Mouse (Mus musculus) Patski (cell line): ENCODE measurements around the gene 5730596B20Rik. TPM values are rescaled to one million over a fixed set of nuclear protein-coding genes. Genes with fewer than 3 reads are reported as not detected.

Experiments used
- ATAC-seq: fragments of 100-300 bp; one replicate; pipeline ENCODE4 v1.8.0; 2021
- CTCF ChIA-PET: fragments of 350-600 bp; sonication (Branson Sonifier 250); formaldehyde crosslinking; loops from one replicate; lab custom pipeline; 2022; ENCODE audit warnings: inconsistent platforms; lab: Charles Lee
- POLR2A ChIA-PET: fragments of 350-600 bp; sonication (Branson Sonifier 250); formaldehyde crosslinking; loops from one replicate; lab custom pipeline; 2022; ENCODE audit warnings: antibody characterized with exemption, inconsistent platforms; lab: Charles Lee
- DNase-seq: peaks from one replicate; pipeline ENCODE4 v3.0.0-alpha.2; 2011; ENCODE audit warnings: low read depth, low spot score
- H3K27me3 ChIP-seq: fragments of 371-371 bp; one replicate; pipeline ENCODE4 v1.5.1; 2021
- CTCF ChIP-seq: fragments of 100-300 bp; IDR thresholded peaks from one replicate; pipeline ENCODE4 v1.5.1; 2021
- in situ Hi-C: fragments of 300-500 bp; cut with MboI; formaldehyde crosslinking; loops from 3 replicates; pipeline ENCODE4 v1.11.1; 2018; ENCODE audit warnings: low pct_unique_long_range_greater_than_20kb, mixed read lengths
- polyA plus RNA-seq: library from polyadenylated mRNA; unstranded; gene quantifications from one replicate; pipeline ENCODE4 v1.2.3, GENCODE M21; 2021

5730596B20Rik gene
- polyA plus RNA-seq, 1 experiment from 2014 or later = 1.6 TPM

DNA sequence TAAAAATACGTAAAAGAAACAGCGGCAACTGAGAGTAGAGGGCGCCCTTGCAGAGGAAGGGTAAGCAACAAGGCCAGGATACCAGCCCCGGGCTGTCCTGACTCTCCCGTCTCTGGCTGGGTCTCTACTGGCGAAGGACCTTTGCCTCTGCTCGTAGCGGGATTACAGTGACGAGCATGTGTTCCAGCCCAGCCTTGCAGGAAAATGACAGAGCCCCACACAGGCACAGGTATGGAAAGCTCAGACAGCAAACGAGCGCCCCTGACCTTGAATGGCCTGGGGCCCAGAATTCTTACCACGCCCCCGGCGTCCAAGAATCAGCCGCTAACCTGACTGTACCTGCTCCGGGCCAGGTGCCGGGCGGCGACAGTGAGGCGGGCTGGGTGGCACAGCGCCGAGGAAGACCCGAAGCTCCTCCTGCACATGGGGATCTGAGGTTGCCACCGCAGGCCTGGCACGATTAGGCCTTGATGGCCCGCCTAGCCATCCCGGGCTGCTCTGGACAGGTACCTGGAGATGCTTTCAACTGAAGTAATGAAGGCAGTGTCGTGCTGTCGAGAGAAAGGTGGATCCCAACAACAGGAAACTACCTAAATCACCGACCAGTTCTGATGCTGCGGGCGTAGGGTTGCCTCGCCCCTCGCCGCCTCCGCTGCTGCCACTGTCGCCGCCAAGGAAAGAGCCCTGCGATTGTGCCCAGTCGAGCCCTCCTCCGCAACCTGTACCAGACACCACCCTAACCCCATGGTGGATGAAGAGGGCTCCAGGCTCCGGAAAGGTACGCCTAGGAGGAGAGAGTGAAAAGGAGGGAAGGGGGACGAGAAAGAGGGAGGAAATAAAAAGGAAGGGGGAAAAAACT, 52.5 kb downstream of the 5730596B20Rik start:
- in situ Hi-C loops = loop anchor here (10.0 to 25.0 kb wide), 4 partner anchors 55 to 1242 kb away; partner anchors contain the start of gene 5730596B20Rik
- CTCF ChIA-PET = interaction anchor here (1.0 to 4.3 kb wide), 6 partner anchors 8 to 52 kb away, joined by 3 to 23 read pairs (median 6); partner anchors contain the start of genes Hoxa10 and Hoxa7
- DNase-seq = peak; percentile 24
- POLR2A ChIA-PET = interaction anchor here (0.6 to 37.4 kb wide), 4 partner anchors 7 to 735 kb away, joined by 3 to 778 read pairs (median 578); partner anchors contain the start of genes 5730596B20Rik, Gm28308, Hoxa10 and Hoxa11
- TF ChIP-seq CTCF = no peak
- no peak for ATAC-seq
- no peaks in the 10 kb centered on the region for H3K27me3 ChIP-seq

Other genes starting within 250 kb of the 5730596B20Rik start
- gene Skap2, start 164.9 kb upstream of the 5730596B20Rik start, polyA plus RNA-seq = 83.3 TPM
- gene Hoxa1, start 19.2 kb upstream of the 5730596B20Rik start, polyA plus RNA-seq = 3.6 TPM
- gene Hoxa2, start 12.7 kb upstream of the 5730596B20Rik start, polyA plus RNA-seq = 2.8 TPM
- 2.5 TPM for gene Hoxa4, start 14.3 kb downstream of the 5730596B20Rik start, polyA plus RNA-seq
- gene Hoxa5, start 27.1 kb downstream of the 5730596B20Rik start, polyA plus RNA-seq = 21.4 TPM
- gene Hoxa6, start 31.2 kb downstream of the 5730596B20Rik start, polyA plus RNA-seq = 13.5 TPM
- gene Hoxa3, start 35.8 kb downstream of the 5730596B20Rik start, polyA plus RNA-seq = 12.3 TPM
- 8.7 TPM for gene Gm28308, start 35.8 kb downstream of the 5730596B20Rik start, polyA plus RNA-seq
- gene Hoxa7, start 44.4 kb downstream of the 5730596B20Rik start, polyA plus RNA-seq = 51.6 TPM
- gene Hoxa9, start 53.6 kb downstream of the 5730596B20Rik start, polyA plus RNA-seq = 76.7 TPM
- 104 TPM for gene Hoxa10, start 63.4 kb downstream of the 5730596B20Rik start, polyA plus RNA-seq
- gene Hoxa11, start 68.3 kb downstream of the 5730596B20Rik start, polyA plus RNA-seq = 19.3 TPM
- 12.4 TPM for gene Hoxa13, start 83.4 kb downstream of the 5730596B20Rik start, polyA plus RNA-seq
- gene Evx1, start 136.0 kb downstream of the 5730596B20Rik start, polyA plus RNA-seq = not detected